Mouse (Mus musculus) hindbrain, embryonic 15.5 days (tissue): ENCODE results near the gene Dgkh. TPM values are rescaled to one million over a fixed set of nuclear protein-coding genes. Genes with fewer than 3 reads are reported as not detected.

Source experiments
- ATAC-seq: fragments of 200-750 bp; cut with Nextera tagmentation; 2 replicates; pipeline ENCODE4 v1.8.0; 2017; ENCODE audit warnings: low read depth, moderate number of reproducible peaks, moderate TSS enrichment; ENCODE audit not compliant: low FRiP score
- H3K27ac ChIP-seq: fragments of 300-500 bp; sonication (generic); replicated peaks from 2 replicates; pipeline ENCODE4 v1.5.1; 2015; ENCODE audit warnings: mild to moderate bottlenecking, inconsistent platforms
- H3K27me3 ChIP-seq: fragments of 300-500 bp; sonication (generic); 2 replicates; pipeline ENCODE4 v1.6.1; 2015; ENCODE audit warnings: control low read depth, inconsistent platforms
- H3K36me3 ChIP-seq: fragments of 300-500 bp; sonication (generic); 2 replicates; pipeline ENCODE4 v1.6.1; 2015; ENCODE audit warnings: control low read depth, inconsistent platforms
- H3K4me1 ChIP-seq: fragments of 300-500 bp; sonication (generic); replicated peaks from 2 replicates; pipeline ENCODE4 v1.6.1; 2015; ENCODE audit warnings: control low read depth, inconsistent platforms
- H3K4me2 ChIP-seq: fragments of 300-500 bp; sonication (generic); 2 replicates; pipeline ENCODE4 v1.6.1; 2015; ENCODE audit warnings: moderate library complexity, mild to moderate bottlenecking, inconsistent platforms
- H3K4me3 ChIP-seq: fragments of 300-500 bp; sonication (generic); 2 replicates; pipeline ENCODE4 v1.5.1; 2015; ENCODE audit warnings: mild to moderate bottlenecking, inconsistent platforms
- H3K9ac ChIP-seq: fragments of 300-500 bp; sonication (generic); 2 replicates; pipeline ENCODE4 v1.6.1; 2015; ENCODE audit warnings: inconsistent platforms
- H3K9me3 ChIP-seq: fragments of 300-500 bp; sonication (generic); 2 replicates; pipeline ENCODE4 v1.6.1; 2016; ENCODE audit warnings: control low read depth, inconsistent platforms
- WGBS: fragments of 180-500 bp; shearing (Covaris S2); methylation state at CpG from one replicate; pipeline ENCODE4 v1.1.7; 2015; 5-methylcytosine and 5-hydroxymethylcytosine counted together
- polyA plus RNA-seq: library from polyadenylated mRNA; unstranded; fragments of >200 nt; fragmentation: Nextera tagmentation; extraction: Ambion mirVana; gene quantifications from 2 replicates; pipeline ENCODE4 v1.2.1, GENCODE M21; 2015

Gene Dgkh
- polyA plus RNA-seq, 1 experiment from 2014 or later: 3.5 TPM

- Histone ChIP-seq H3K4me3 (no peak overlapping the region), H3K9ac (no peak overlapping the region), H3K9me3 (no peaks in the 10 kb centered on the region), H3K27ac (no peak overlapping the region), H3K27me3 (no peaks in the 10 kb centered on the region), H3K4me1 (no peaks in the 10 kb centered on the region), H3K36me3 (no peaks in the 10 kb centered on the region), H3K4me2 (no peak overlapping the region)
- ATAC-seq: no peak
- 87% methylated on average over 5 of the region's 5 CpGs for WGBS
Observed at GRCm38 (mm10) chr14:78662641-78663040, 69.9 kb downstream of the Dgkh start.

GRCm38 (mm10) chr14:78661462-78661861 is 71.1 kb downstream of the Dgkh start:
- Histone ChIP-seq H3K36me3 (no peaks in the 10 kb centered on the region), H3K27ac (no peak overlapping the region), H3K4me1 (no peaks in the 10 kb centered on the region), H3K9ac (no peak overlapping the region), H3K4me2 (no peak overlapping the region), H3K9me3 (no peaks in the 10 kb centered on the region), H3K27me3 (no peaks in the 10 kb centered on the region), H3K4me3 (no peak overlapping the region)
- WGBS: 93% methylated on average over 14 of the region's 14 CpGs
- ATAC-seq: no peak

GRCm38 (mm10) chr14:78658697-78659096 is 73.9 kb downstream of the Dgkh start:
- Histone ChIP-seq H3K9ac (no peak overlapping the region), H3K4me2 (no peak overlapping the region), H3K36me3 (no peaks in the 10 kb centered on the region), H3K4me1 (no peaks in the 10 kb centered on the region), H3K27ac (no peak overlapping the region), H3K9me3 (no peaks in the 10 kb centered on the region), H3K27me3 (no peaks in the 10 kb centered on the region), H3K4me3 (no peak overlapping the region)
- 96% methylated on average over 6 of the region's 6 CpGs for WGBS
- no peak for ATAC-seq

- Histone ChIP-seq H3K27me3 (no peaks in the 10 kb centered on the region), H3K4me3 (no peak overlapping the region), H3K36me3 (no peaks in the 10 kb centered on the region), H3K27ac (no peak overlapping the region), H3K9ac (no peak overlapping the region), H3K9me3 (no peaks in the 10 kb centered on the region), H3K4me1 (no peaks in the 10 kb centered on the region), H3K4me2 (no peak overlapping the region)
- 85% methylated on average over 18 of the region's 18 CpGs for WGBS
- no peak for ATAC-seq
Observed at GRCm38 (mm10) chr14:78656832-78657626, 75.5 kb downstream of the Dgkh start.

- Histone ChIP-seq H3K4me2 (no peak overlapping the region), H3K9ac (no peak overlapping the region), H3K36me3 (no peaks in the 10 kb centered on the region), H3K9me3 (no peaks in the 10 kb centered on the region), H3K4me3 (no peak overlapping the region), H3K27me3 (no peaks in the 10 kb centered on the region), H3K4me1 (no peaks in the 10 kb centered on the region), H3K27ac (no peak overlapping the region)
- 84% methylated on average over 7 of the region's 7 CpGs for WGBS
- ATAC-seq: 0 out of 2 replicates have a peak, but pooled peaks have one; percentile 56
Observed at GRCm38 (mm10) chr14:78654939-78655556, 77.5 kb downstream of the Dgkh start.

- 73% methylated on average over 10 of the region's 10 CpGs for WGBS
- H3K27me3 ChIP-seq: no peaks in the 10 kb centered on the region
- H3K4me1 ChIP-seq: no peaks in the 10 kb centered on the region
- H3K36me3 ChIP-seq: no peaks in the 10 kb centered on the region
- no peak overlapping the region for H3K4me3 ChIP-seq
- no peak overlapping the region for H3K4me2 ChIP-seq
- H3K27ac ChIP-seq: no peak overlapping the region
- no peak overlapping the region for H3K9ac ChIP-seq
- ATAC-seq: no peak
- no peaks in the 10 kb centered on the region for H3K9me3 ChIP-seq
Observed at GRCm38 (mm10) chr14:78654196-78654595, 78.4 kb downstream of the Dgkh start.

GRCm38 (mm10) chr14:78653333-78653732 is 79.2 kb downstream of the Dgkh start:
- Histone ChIP-seq H3K36me3 (no peaks in the 10 kb centered on the region), H3K27ac (no peak overlapping the region), H3K27me3 (no peaks in the 10 kb centered on the region), H3K4me2 (no peak overlapping the region), H3K4me3 (no peak overlapping the region), H3K4me1 (no peaks in the 10 kb centered on the region), H3K9ac (no peak overlapping the region), H3K9me3 (no peaks in the 10 kb centered on the region)
- no peak for ATAC-seq
- 90% methylated on average over 5 of the region's 5 CpGs for WGBS

GRCm38 (mm10) chr14:78651696-78652095 is 80.9 kb downstream of the Dgkh start:
- Histone ChIP-seq H3K9ac (no peak overlapping the region), H3K27me3 (no peaks in the 10 kb centered on the region), H3K9me3 (no peaks in the 10 kb centered on the region), H3K4me1 (no peaks in the 10 kb centered on the region), H3K4me3 (no peak overlapping the region), H3K4me2 (no peak overlapping the region), H3K36me3 (no peaks in the 10 kb centered on the region), H3K27ac (no peak overlapping the region)
- no peak for ATAC-seq
- 70% methylated on average over 7 of the region's 7 CpGs for WGBS

- Histone ChIP-seq H3K9ac (no peak overlapping the region), H3K27me3 (no peaks in the 10 kb centered on the region), H3K4me3 (no peak overlapping the region), H3K4me1 (no peaks in the 10 kb centered on the region), H3K4me2 (no peak overlapping the region), H3K9me3 (no peaks in the 10 kb centered on the region), H3K27ac (0 out of 2 replicates have a peak overlapping the region, but pooled peaks have one; percentile 5), H3K36me3 (no peaks in the 10 kb centered on the region)
- 72% methylated on average over 9 of the region's 9 CpGs for WGBS
- no peak for ATAC-seq
Observed at GRCm38 (mm10) chr14:78650379-78651095, 82.0 kb downstream of the Dgkh start.

- no peak overlapping the region for H3K4me3 ChIP-seq
- no peaks in the 10 kb centered on the region for H3K9me3 ChIP-seq
- H3K27me3 ChIP-seq: no peaks in the 10 kb centered on the region
- 0 out of 2 replicates have a peak overlapping the region, but pooled peaks have one; percentile 5 for H3K27ac ChIP-seq
- H3K9ac ChIP-seq: no peak overlapping the region
- WGBS: 92% methylated on average over 21 of the region's 21 CpGs
- no peaks in the 10 kb centered on the region for H3K4me1 ChIP-seq
- H3K36me3 ChIP-seq: no peaks in the 10 kb centered on the region
- ATAC-seq: no peak
- no peak overlapping the region for H3K4me2 ChIP-seq
Observed at GRCm38 (mm10) chr14:78649525-78650274, 82.9 kb downstream of the Dgkh start.

- Histone ChIP-seq H3K9ac (no peak overlapping the region), H3K4me2 (no peak overlapping the region), H3K27ac (no peak overlapping the region), H3K36me3 (no peaks in the 10 kb centered on the region), H3K27me3 (no peaks in the 10 kb centered on the region), H3K4me1 (no peaks in the 10 kb centered on the region), H3K9me3 (no peaks in the 10 kb centered on the region), H3K4me3 (no peak overlapping the region)
- no peak for ATAC-seq
- 84% methylated on average over 3 of the region's 3 CpGs for WGBS
Observed at GRCm38 (mm10) chr14:78645622-78646021, 87.0 kb downstream of the Dgkh start.
